Mouse (Mus musculus): ENCODE data around the gene Atxn1. TPM values are rescaled to one million over a fixed set of nuclear protein-coding genes. Genes with fewer than 3 reads are reported as not detected.

The Atxn1 gene
- polyA plus RNA-seq, 1 experiment from 2014 or later = 6.3 TPM

- no peak overlapping the region for H3K9ac ChIP-seq
- WGBS = 55% methylated on average over 3 of the region's 3 CpGs
- no peak for ATAC-seq (replicated peaks; ENCODE audit: low FRiP score)
These were observed 81.8 kb downstream of the Atxn1 start for GRCm38 (mm10) chr13:45882976-45883440.

GRCm38 (mm10) chr13:45880543-45880845, 84.3 kb downstream of the Atxn1 start:
- Histone ChIP-seq H3K4me3 (replicated peaks) (no peak overlapping the region), H3K9me3 (replicated peaks) (no peaks in the 10 kb centered on the region), H3K4me1 (peaks cover 21% of the 10 kb centered on the region), H3K27ac (no peak overlapping the region), H3K4me2 (no peak overlapping the region), H3K27me3 (no peaks in the 10 kb centered on the region), H3K9ac (no peak overlapping the region), H3K36me3 (no peaks in the 10 kb centered on the region)
- no peak for ATAC-seq (replicated peaks; ENCODE audit: low FRiP score)
- WGBS = 87% methylated on average over 5 of the region's 5 CpGs

More at GRCm38 (mm10) chr13:45882976-45883440, 81.8 kb downstream of the Atxn1 start:
- H3K4me3 ChIP-seq (replicated peaks) = no peak overlapping the region
- no peaks in the 10 kb centered on the region for H3K36me3 ChIP-seq
- no peaks in the 10 kb centered on the region for H3K9me3 ChIP-seq (replicated peaks)
- H3K27me3 ChIP-seq = no peaks in the 10 kb centered on the region
- no peak overlapping the region for H3K27ac ChIP-seq
- no peak overlapping the region for H3K4me2 ChIP-seq
- peaks cover 21% of the 10 kb centered on the region for H3K4me1 ChIP-seq

- Histone ChIP-seq H3K36me3 (no peaks in the 10 kb centered on the region), H3K9ac (no peak overlapping the region), H3K27ac (no peak overlapping the region), H3K4me1 (peaks cover 21% of the 10 kb centered on the region), H3K4me3 (replicated peaks) (no peak overlapping the region), H3K4me2 (no peak overlapping the region), H3K9me3 (replicated peaks) (no peaks in the 10 kb centered on the region), H3K27me3 (no peaks in the 10 kb centered on the region)
- ATAC-seq (replicated peaks; ENCODE audit: low FRiP score) = no peak
- 84% methylated on average over 14 of the region's 14 CpGs for WGBS
These were observed 84.9 kb downstream of the Atxn1 start for GRCm38 (mm10) chr13:45879746-45880542.

GRCm38 (mm10) chr13:45876939-45877338, 87.9 kb downstream of the Atxn1 start:
- Histone ChIP-seq H3K4me2 (no peak overlapping the region), H3K9ac (no peak overlapping the region), H3K27me3 (no peaks in the 10 kb centered on the region), H3K27ac (no peak overlapping the region), H3K4me3 (replicated peaks) (no peak overlapping the region), H3K4me1 (peaks cover 23% of the 10 kb centered on the region), H3K36me3 (0 out of 2 replicates have a peak, but pooled peaks cover 3% of the 10 kb centered on the region), H3K9me3 (replicated peaks) (no peaks in the 10 kb centered on the region)
- 70% methylated on average over 5 of the region's 5 CpGs for WGBS
- no peak for ATAC-seq (replicated peaks; ENCODE audit: low FRiP score)

DNA sequence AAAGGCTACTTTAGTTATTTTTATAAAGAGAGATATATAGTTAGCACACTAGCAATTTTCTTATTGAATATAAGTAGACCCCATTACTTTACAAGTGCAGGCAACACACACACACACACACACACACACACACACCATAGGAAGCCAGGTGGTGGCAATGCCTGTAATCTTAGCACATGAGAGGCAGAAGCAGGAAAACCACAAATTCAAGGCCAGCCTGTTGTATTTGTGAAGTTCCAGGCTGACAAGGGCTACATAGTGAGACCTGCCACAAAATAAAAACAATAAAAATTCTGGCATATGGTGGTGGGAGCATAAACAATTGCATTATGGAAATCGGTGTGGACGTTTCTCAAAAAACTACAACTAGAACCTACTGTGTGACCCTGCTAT, 88.4 kb downstream of the Atxn1 start:
- 89% methylated on average over 2 of the region's 2 CpGs for WGBS
- Histone ChIP-seq H3K4me3 (replicated peaks) (no peak overlapping the region), H3K4me2 (no peak overlapping the region), H3K4me1 (peaks cover 27% of the 10 kb centered on the region), H3K27me3 (no peaks in the 10 kb centered on the region), H3K36me3 (0 out of 2 replicates have a peak, but pooled peaks cover 3% of the 10 kb centered on the region), H3K9me3 (replicated peaks) (no peaks in the 10 kb centered on the region), H3K9ac (no peak overlapping the region), H3K27ac (no peak overlapping the region)
- no peak for ATAC-seq (replicated peaks; ENCODE audit: low FRiP score)

GRCm38 (mm10) chr13:45875686-45876367, 89.0 kb downstream of the Atxn1 start:
- no peak for ATAC-seq (replicated peaks; ENCODE audit: low FRiP score)
- no peak overlapping the region for H3K4me2 ChIP-seq
- H3K27ac ChIP-seq = no peak overlapping the region
- no peak overlapping the region for H3K4me3 ChIP-seq (replicated peaks)
- no peaks in the 10 kb centered on the region for H3K27me3 ChIP-seq
- H3K36me3 ChIP-seq = 0 out of 2 replicates have a peak, but pooled peaks cover 3% of the 10 kb centered on the region
- WGBS = 71% methylated on average over 6 of the region's 6 CpGs
- H3K4me1 ChIP-seq = peaks cover 22% of the 10 kb centered on the region
- H3K9ac ChIP-seq = no peak overlapping the region
- H3K9me3 ChIP-seq (replicated peaks) = no peaks in the 10 kb centered on the region

DNA sequence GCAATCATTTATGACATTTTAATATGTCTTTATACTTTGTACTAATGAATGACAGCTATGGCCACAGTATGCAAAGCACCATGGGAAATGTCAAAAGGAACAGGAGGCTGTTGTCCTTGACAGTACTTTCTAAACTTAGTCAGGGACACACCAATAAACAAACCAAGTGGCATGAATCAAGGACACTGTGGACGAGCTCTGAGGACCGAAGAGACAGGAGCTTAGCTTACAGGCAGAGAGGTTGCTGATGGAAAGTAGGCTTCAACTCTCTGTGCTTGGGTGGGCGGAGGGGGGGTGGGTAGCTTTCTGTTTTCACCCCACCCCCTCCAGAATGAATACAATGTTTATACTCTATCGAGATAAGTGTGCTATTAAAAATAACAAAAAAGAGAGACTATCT, 90.6 kb downstream of the Atxn1 start:
- Histone ChIP-seq H3K27ac (no peak overlapping the region), H3K36me3 (0 out of 2 replicates have a peak, but pooled peaks cover 3% of the 10 kb centered on the region), H3K9ac (no peak overlapping the region), H3K4me3 (replicated peaks) (no peak overlapping the region), H3K9me3 (replicated peaks) (no peaks in the 10 kb centered on the region), H3K4me2 (no peak overlapping the region), H3K4me1 (peaks cover 12% of the 10 kb centered on the region), H3K27me3 (no peaks in the 10 kb centered on the region)
- 84% methylated on average over 4 of the region's 4 CpGs for WGBS
- ATAC-seq (replicated peaks; ENCODE audit: low FRiP score) = no peak

- H3K4me1 ChIP-seq = peaks cover 12% of the 10 kb centered on the region
- ATAC-seq (replicated peaks; ENCODE audit: low FRiP score) = no peak
- no peak overlapping the region for H3K4me2 ChIP-seq
- WGBS = 81% methylated on average over 7 of the region's 7 CpGs
- no peak overlapping the region for H3K4me3 ChIP-seq (replicated peaks)
- H3K27ac ChIP-seq = no peak overlapping the region
- H3K36me3 ChIP-seq = 0 out of 2 replicates have a peak, but pooled peaks cover 3% of the 10 kb centered on the region
- no peak overlapping the region for H3K9ac ChIP-seq
- no peaks in the 10 kb centered on the region for H3K27me3 ChIP-seq
- H3K9me3 ChIP-seq (replicated peaks) = no peaks in the 10 kb centered on the region
These were observed 91.8 kb downstream of the Atxn1 start for GRCm38 (mm10) chr13:45872966-45873365.

DNA sequence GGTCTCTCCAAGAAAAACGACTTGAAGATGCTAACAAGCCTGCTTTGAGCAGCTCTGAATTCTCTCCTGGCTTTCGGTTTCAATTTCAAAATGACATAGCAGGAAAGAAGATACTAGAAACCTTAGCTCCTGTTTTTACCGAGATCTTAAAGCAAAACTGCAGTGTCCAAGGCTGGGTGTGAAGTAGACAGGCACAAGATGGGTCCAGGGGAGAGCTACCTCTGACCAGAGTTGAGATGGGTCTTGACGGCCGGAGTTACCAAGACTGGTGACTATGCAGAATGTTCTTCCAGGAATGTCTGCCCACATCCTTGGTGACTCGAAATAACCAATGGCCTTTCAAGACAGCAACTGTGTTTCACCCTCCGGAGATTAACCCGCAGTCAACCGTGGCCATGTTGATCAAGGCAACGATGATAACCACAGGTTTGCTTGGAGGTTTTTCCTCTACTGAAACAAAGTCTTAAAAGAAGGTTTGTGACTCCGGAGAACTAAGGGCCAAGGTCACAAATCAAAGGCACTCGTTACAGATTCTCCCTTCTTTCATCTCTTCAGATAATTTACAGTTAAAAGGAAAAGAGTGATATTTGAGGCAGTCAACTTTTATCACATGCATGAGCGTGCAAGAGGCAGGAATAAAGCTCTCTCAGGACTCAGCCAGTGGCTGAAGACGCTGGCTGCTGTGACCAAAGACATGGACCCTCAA, 92.6 kb downstream of the Atxn1 start:
- ATAC-seq (replicated peaks; ENCODE audit: low FRiP score) = no peak
- no peak overlapping the region; the same call in 1 of the 2 replicates for H3K4me3 ChIP-seq (replicated peaks)
- H3K9me3 ChIP-seq (replicated peaks) = no peaks in the 10 kb centered on the region
- no peaks in the 10 kb centered on the region for H3K27me3 ChIP-seq
- 49% methylated on average over 14 of the region's 14 CpGs for WGBS
- peak overlapping the region; percentile 27; the same call in 1 of the 2 replicates for H3K4me2 ChIP-seq
- H3K36me3 ChIP-seq = 0 out of 2 replicates have a peak, but pooled peaks cover 3% of the 10 kb centered on the region
- H3K9ac ChIP-seq = no peak overlapping the region
- H3K4me1 ChIP-seq = peaks cover 12% of the 10 kb centered on the region
- H3K27ac ChIP-seq = peak overlapping the region; percentile 46; the same call in 1 of the 2 replicates

DNA sequence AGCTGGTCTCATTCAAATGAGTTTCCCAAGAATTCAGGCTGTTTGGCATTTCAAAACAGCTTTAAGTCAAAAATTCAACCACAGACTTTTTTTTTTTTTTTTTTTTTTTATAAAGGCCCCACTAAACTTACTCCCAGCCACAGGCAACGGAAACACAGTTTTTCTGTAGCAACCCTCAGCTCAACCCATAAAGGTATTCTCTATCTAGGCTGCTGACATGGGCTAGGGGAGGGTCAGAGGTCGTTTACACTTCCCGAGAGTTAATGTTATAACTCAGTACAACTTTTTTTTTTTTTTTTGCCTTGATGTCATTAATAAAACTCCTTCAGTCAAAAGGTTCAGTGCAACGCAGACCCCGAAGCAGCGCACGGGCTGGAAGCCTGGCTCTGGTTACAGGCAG, 93.3 kb downstream of the Atxn1 start:
- no peak for ATAC-seq (replicated peaks; ENCODE audit: low FRiP score)
- Histone ChIP-seq H3K27ac (no peak overlapping the region; the same call in 1 of the 2 replicates), H3K4me1 (peaks cover 12% of the 10 kb centered on the region), H3K4me3 (replicated peaks) (no peak overlapping the region; the same call in 1 of the 2 replicates), H3K36me3 (0 out of 2 replicates have a peak, but pooled peaks cover 3% of the 10 kb centered on the region), H3K4me2 (peak overlapping the region; percentile 27; the same call in 1 of the 2 replicates), H3K27me3 (no peaks in the 10 kb centered on the region), H3K9ac (no peak overlapping the region), H3K9me3 (replicated peaks) (no peaks in the 10 kb centered on the region)
- 28% methylated on average over 7 of the region's 7 CpGs for WGBS

DNA sequence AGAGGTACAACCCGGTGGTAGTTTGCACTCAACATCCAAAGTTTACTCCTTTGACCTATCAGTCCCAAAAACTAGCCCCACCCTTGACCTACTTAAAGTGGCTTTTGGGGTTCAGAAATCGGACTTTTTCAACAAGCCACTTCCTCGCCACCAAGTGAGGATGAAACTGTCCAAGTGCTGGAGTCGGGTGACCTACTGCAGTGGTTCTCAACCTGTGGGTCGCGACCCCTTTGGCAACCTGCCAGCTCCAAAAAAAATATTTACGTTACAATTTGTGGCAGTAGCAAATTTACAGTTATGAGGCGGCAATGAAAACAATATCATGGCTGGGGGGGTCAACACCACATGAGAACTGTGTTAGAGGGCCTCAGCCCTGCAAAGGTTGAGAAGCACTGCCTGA, 95.9 kb downstream of the Atxn1 start:
- H3K36me3 ChIP-seq = no peaks in the 10 kb centered on the region
- no peak overlapping the region for H3K4me2 ChIP-seq
- H3K27ac ChIP-seq = no peak overlapping the region
- no peak overlapping the region for H3K9ac ChIP-seq
- 73% methylated on average over 8 of the region's 8 CpGs for whole genome bisulfite sequencing
- ATAC-seq (replicated peaks; ENCODE audit: low FRiP score) = no peak
- no peaks in the 10 kb centered on the region for H3K27me3 ChIP-seq
- no peaks in the 10 kb centered on the region for H3K9me3 ChIP-seq (replicated peaks)
- H3K4me3 ChIP-seq (replicated peaks) = no peak overlapping the region
- H3K4me1 ChIP-seq = peaks cover 12% of the 10 kb centered on the region

DNA sequence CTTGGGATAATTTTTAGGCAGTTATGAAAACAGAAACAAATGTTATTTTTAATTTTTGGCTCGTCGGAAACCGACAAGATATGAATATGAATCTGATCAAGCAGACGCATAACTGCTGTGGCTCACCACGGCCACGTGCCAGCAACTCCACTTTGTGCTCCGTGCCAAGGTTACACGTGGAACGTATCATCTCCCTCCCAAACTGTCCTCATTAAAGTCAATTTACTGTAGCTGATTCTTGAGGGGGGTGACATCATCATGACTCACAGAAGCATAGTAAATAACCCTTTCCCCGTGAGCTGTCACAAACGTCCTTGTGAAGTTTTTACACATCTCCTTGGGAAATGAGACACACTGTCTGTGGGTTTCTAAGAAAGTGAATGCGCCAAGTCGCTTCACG, 97.5 kb downstream of the Atxn1 start:
- Histone ChIP-seq H3K27me3 (no peaks in the 10 kb centered on the region), H3K4me2 (no peak overlapping the region), H3K4me1 (peaks cover 7% of the 10 kb centered on the region; the same call in 1 of the 2 replicates), H3K27ac (no peak overlapping the region), H3K9me3 (replicated peaks) (no peaks in the 10 kb centered on the region), H3K4me3 (replicated peaks) (no peak overlapping the region), H3K36me3 (no peaks in the 10 kb centered on the region), H3K9ac (no peak overlapping the region)
- WGBS = 63% methylated on average over 14 of the region's 14 CpGs
- no peak for ATAC-seq (replicated peaks; ENCODE audit: low FRiP score)
